Comparison of ENCODE assay signal across 9 mouse cellular contexts in the genomic region with DNA sequence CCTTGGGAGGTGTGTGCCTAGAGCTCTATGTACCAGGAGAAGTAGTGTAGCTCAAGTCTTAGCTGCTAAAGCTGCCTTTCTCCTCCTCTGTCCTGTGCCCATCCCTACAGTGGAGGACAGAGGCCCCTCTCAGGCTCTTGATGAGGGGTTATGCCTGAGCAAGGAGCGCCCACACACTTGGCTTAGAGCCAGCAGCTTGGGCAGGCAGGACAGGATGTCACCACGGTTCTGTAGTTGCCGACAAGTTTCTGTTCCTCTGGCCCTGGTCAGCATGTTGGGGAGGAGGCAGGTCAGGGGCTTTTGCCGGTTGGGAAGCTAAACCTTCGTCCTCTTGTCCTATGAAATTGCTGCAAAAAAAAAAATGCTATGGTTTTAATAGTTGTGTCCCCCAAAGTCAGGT. TPM values are rescaled to one million over a fixed set of nuclear protein-coding genes. Genes with fewer than 3 reads are reported as not detected.
DNase-seq lines count a peak whose midpoint lies in the region; ATAC-seq and TF ChIP-seq lines count a peak whose summit lies in the region.
"Had no signal": no experiment of that assay in that cellular context is flagged by ENCODE, and none has a peak within 500 bp of the region (broad histone marks: within the 10 kb centered on the region; RNA-seq: fewer than 3 reads in every experiment).

No protein-coding gene starts in this region.

- no peak overlapping the region for H3K4me2 ChIP-seq in midbrain, postnatal 0 days (ENCODE audit: low read depth, low read length, poor library complexity, severe bottlenecking)
- no peak overlapping the region for H3K4me2 ChIP-seq in midbrain, embryonic 16.5 days (ENCODE audit: low read length)

- no peak overlapping the region for H3K9ac ChIP-seq in midbrain, postnatal 0 days (replicated peaks; ENCODE audit: low read length, poor library complexity, severe bottlenecking)
- H3K9ac ChIP-seq in midbrain, embryonic 16.5 days (ENCODE audit: low read depth, low read length), result no peak overlapping the region

- no peaks in the 10 kb centered on the region for H3K36me3 ChIP-seq in midbrain, postnatal 0 days (ENCODE audit: insufficient read depth, low read length)
- no peaks in the 10 kb centered on the region for H3K36me3 ChIP-seq in midbrain, embryonic 16.5 days (ENCODE audit: control insufficient read depth, insufficient read depth, low read length)

- TF ChIP-seq CTCF in midbrain, postnatal 0 days (IDR thresholded peaks at IDR 0.05), result no peak
- no peak for TF ChIP-seq CTCF in cerebellum, adult 2 months (IDR thresholded peaks at IDR 0.05; ENCODE audit: borderline replicate concordance, insufficient read depth, low read depth, low read length)

- H3K4me3 ChIP-seq in midbrain, postnatal 0 days (ENCODE audit: low read depth, low read length), result no peak overlapping the region
- H3K4me3 ChIP-seq in midbrain, embryonic 16.5 days (ENCODE audit: low read depth, low read length), result no peak overlapping the region
- H3K4me3 ChIP-seq in cerebellum, adult 2 months (replicated peaks; ENCODE audit: insufficient read depth, low read depth, low read length), result no peak overlapping the region

- H3K9me3 ChIP-seq in midbrain, postnatal 0 days (ENCODE audit: low read length), result no peaks in the 10 kb centered on the region
- no peaks in the 10 kb centered on the region for H3K9me3 ChIP-seq in midbrain, embryonic 16.5 days (replicated peaks; ENCODE audit: control insufficient read depth, low read length, poor library complexity, severe bottlenecking)

- no peaks in the 10 kb centered on the region for H3K4me1 ChIP-seq in midbrain, postnatal 0 days (ENCODE audit: insufficient read depth, low read length)
- no peaks in the 10 kb centered on the region for H3K4me1 ChIP-seq in midbrain, embryonic 16.5 days (ENCODE audit: control insufficient read depth, insufficient read depth, low read length)
- no peaks in the 10 kb centered on the region for H3K4me1 ChIP-seq in cerebellum, adult 2 months (ENCODE audit: control insufficient read depth, insufficient read depth, low read length)

- no peak overlapping the region for H3K27ac ChIP-seq in midbrain, postnatal 0 days (ENCODE audit: low read depth, low read length)
- no peak overlapping the region for H3K27ac ChIP-seq in midbrain, embryonic 16.5 days (ENCODE audit: low read length)
- H3K27ac ChIP-seq in cerebellum, adult 2 months (ENCODE audit: insufficient read depth, low read length), result no peak overlapping the region

- WGBS in midbrain, postnatal 0 days, result 62% methylated on average over 5 of the region's 5 CpGs
- 75% methylated on average over 5 of the region's 5 CpGs for WGBS in midbrain, embryonic 16.5 days
- WGBS in cerebellum, adult 2 months, result 38% methylated on average over 5 of the region's 5 CpGs

- no peaks in the 10 kb centered on the region for H3K27me3 ChIP-seq in midbrain, postnatal 0 days (ENCODE audit: insufficient read depth, low read length)
- no peaks in the 10 kb centered on the region for H3K27me3 ChIP-seq in midbrain, embryonic 16.5 days (ENCODE audit: control insufficient read depth, insufficient read depth, low read depth, low read length)
- no peaks in the 10 kb centered on the region for H3K27me3 ChIP-seq in cerebellum, adult 2 months (ENCODE audit: control insufficient read depth, insufficient read depth, low read length)

- ATAC-seq in midbrain, postnatal 0 days (ENCODE audit: low FRiP score), result no peak
- no peak for ATAC-seq in midbrain, embryonic 16.5 days

- intact Hi-C loops in left cerebral cortex, postnatal 25 days (cut with DNase I), result no loop called here

- peak; percentile 15 to 35 for DNase-seq in cerebellum, postnatal 14 days
- DNase-seq in cerebellum, adult 11-12 months, result no peak
- peak; percentile 16 for DNase-seq in midbrain, postnatal 0 days (ENCODE audit: low spot score)
- peak; percentile 41 to 57 for DNase-seq in left cerebral cortex, postnatal 25 days (ENCODE audit: low spot score in 2 of 2)
- DNase-seq in spleen, postnatal 36 days (ENCODE audit: low spot score in 2 of 2), result peak; percentile 93 to 94
- no peak for DNase-seq in cerebellum, postnatal 4 days (ENCODE audit: low spot score in 2 of 2)
- DNase-seq in cerebellum, adult 2 months, result no peak

- no peak for TF ChIP-seq POLR2A in cerebellum, adult 2 months (IDR thresholded peaks at IDR 0.05; ENCODE audit: borderline replicate concordance, insufficient read depth, low read length)

RNA-seq across cellular contexts. Expression of gene Ccr6, which starts 3.8 kb away (rescaled TPM):
- total RNA-seq in midbrain, postnatal 0 days (2014; rRNA removed), result not detected in 2 replicates
- not detected in 2 replicates for polyA plus RNA-seq in midbrain, postnatal 0 days (2015; fragmentation: Nextera tagmentation; extraction: Ambion mirVana)
- polyA plus RNA-seq in midbrain, embryonic 16.5 days (2015; fragmentation: Nextera tagmentation; extraction: Ambion mirVana), result not detected in 2 replicates
- total RNA-seq in left cerebral cortex, postnatal 25 days (2021), result not detected
- not detected in 2 replicates for polyA plus RNA-seq in cerebellum, adult 2 months (2012; rRNA removed)
- polyA plus RNA-seq: heart, embryonic 14.5 days had no signal

RNA-seq across cellular contexts. Expression of gene Mpc1, which starts 50.6 kb away (rescaled TPM):
- 306 and 314 TPM in 2 replicates for total RNA-seq in midbrain, postnatal 0 days (2014; rRNA removed)
- 494 and 535 TPM in 2 replicates for polyA plus RNA-seq in midbrain, postnatal 0 days (2015; fragmentation: Nextera tagmentation; extraction: Ambion mirVana)
- polyA plus RNA-seq in midbrain, embryonic 16.5 days (2015; fragmentation: Nextera tagmentation; extraction: Ambion mirVana), result 293 and 338 TPM in 2 replicates
- 100 to 1,000 TPM; 183 to 190 TPM for total RNA-seq in left cerebral cortex, postnatal 25 days (2021)
- 524 and 528 TPM in 2 replicates for polyA plus RNA-seq in cerebellum, adult 2 months (2012; rRNA removed)

Comparison
In these comparisons a context has a peak if more than half of its experiments do, and no peak if none do; other contexts are left out.
1. DNase-seq: peak in cerebellum, postnatal 14 days (2 of 2), midbrain, postnatal 0 days (single experiment), left cerebral cortex, postnatal 25 days (2 of 2) and spleen, postnatal 36 days (2 of 2); none in cerebellum, adult 11-12 months (single experiment), cerebellum, postnatal 4 days (0 of 2) and cerebellum, adult 2 months (0 of 2).